Mouse (Mus musculus) ES-Bruce4 (cell line): ENCODE data around the gene Whrn.

Experiments used
- CTCF ChIP-seq: IDR thresholded peaks from one replicate; pipeline ENCODE4 v1.8.1; 2011; ENCODE audit warnings: low read depth, low read length
- POLR2A ChIP-seq: IDR thresholded peaks from one replicate; pipeline ENCODE4 v1.8.1; 2011; ENCODE audit warnings: low read length; ENCODE audit not compliant: insufficient read depth

GRCm38 (mm10) chr4:63391322-63391721 lies 104.5 kb downstream of the Whrn start:
- no peak for TF ChIP-seq POLR2A
- TF ChIP-seq CTCF = no peak
